Mouse (Mus musculus) right cerebral cortex, adult 2 months (tissue): ENCODE data around the gene Pank3.
"Not testable (repeated sequence)": the region's sequence is repeated elsewhere in the genome, so short reads cannot be mapped to it uniquely, and the experiment has no call there.

ENCODE experiments used
- DNase-seq, 2 experiments: peaks; one replicate each; pipeline ENCODE4 v3.0.0; 2021 to 2022; ENCODE audit warnings: low spot score in 2 of 2

The Pank3 gene

DNA sequence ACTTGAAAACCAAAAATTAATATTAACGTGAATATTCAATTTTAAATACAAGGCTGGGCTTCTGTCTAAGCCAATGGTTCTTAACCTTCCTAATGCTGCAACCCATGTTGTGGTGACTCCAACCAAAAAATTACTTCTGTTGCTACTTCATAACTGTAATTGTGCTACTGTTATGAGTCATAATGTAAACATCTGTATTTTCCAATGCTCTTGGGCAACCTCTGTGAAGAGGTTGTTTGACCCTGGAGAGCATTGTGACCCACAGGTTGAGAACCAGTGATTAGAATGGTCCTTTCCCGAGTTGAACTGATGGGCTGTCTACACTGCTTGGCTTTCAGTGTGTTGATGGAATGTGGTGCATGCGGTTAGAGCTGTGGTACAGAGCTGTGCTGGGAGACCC lies 7.2 kb downstream of the Pank3 start:
- no peak for DNase-seq

DNA sequence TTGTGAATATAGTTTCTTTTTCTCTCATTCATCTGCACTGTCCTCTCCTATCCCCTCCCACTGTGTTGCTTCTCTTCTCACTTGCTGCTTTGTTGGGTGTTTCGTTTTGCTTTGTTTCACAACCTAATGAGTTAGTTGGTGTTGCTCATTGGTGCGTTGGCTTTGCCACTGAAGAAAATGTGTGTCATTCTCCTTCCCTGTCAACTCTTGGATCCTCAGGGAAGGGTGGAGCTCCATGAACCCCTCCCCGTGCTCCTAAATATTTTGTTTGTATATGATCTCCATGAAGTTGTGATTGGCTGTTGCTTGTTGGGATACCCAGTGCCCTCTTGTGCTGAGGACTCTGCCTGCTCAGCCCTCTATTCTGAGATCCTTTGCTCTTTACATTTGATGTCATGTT lies 11.1 kb downstream of the Pank3 start:
- DNase-seq, result no peak

DNA sequence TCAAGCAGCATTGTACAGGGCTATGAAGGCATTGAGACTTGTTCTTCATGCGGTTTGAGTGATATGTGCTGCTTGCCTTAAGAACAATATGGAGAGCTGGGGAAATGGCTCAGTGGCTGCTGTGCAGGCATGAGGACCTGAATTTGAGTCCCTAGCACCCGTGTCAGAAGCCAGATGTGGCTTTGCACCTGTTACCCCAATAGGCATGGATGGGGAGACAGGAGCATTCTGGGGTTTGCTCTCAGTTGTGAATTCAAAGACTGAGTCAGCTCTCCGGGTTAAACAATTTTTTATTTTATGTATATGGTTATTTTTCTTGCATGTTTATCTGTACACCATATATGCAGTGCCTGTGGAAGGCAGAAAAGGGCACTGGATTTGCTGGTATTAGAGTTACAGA lies 13.2 kb downstream of the Pank3 start:
- DNase-seq, result no peak

DNA sequence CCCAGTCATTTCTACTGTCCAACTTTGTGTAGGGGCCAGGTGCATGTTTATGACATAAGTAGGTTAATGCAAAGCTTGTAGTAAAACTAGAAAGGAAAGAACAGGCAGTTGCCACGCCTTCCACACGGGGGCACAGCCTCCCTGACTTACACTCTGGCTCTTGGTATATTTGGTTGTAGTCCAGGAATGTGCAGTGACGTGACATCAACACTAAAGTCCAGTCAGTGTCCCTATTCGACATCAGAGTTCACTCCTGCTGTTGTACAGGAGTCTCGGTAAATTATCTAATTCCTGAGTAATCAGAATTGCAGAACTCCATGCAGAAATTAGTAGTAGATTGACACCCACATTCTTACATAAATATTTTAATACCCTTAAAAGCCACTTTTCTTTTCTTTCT lies 13.8 kb downstream of the Pank3 start:
- no peak for DNase-seq

DNA sequence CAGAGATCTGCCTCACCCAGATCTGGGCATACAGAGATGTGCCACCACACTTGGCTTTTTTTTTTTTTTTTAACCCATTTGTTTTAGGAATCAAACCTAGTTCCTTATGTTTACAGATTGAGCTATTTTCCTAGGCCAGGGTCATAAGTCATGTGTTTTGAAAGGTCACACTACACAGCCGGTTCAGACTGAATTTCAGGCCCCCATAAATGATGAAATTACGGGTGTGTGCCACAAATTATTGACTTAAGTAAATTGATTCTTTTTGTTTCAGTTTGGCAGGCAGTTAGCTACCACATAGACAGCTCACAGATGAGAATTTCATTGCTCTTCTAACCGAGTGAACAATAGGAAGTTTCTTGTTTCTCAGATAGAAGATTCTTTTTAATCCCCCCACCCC lies 14.7 kb downstream of the Pank3 start:
- DNase-seq, result no peak

DNA sequence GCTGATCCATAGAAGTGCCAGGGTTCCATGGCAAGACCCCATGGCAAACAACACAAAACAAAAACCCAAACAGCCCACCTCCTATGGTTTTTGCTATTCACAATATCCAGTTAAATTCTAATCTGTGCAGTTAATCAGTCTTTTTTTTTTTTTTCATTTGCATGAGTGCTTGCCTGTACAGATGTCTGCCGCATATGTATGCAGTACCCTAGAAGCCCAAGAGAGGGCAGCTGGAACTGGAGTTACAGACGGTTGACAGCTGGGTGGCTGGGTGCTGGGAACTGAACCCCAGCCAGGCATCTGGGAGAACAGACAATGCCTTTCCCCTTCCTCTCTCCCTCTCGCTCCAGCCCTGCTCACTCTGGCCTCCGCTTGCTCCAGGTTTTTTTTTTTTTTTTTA lies 15.3 kb downstream of the Pank3 start:
- DNase-seq, result no peak

DNA sequence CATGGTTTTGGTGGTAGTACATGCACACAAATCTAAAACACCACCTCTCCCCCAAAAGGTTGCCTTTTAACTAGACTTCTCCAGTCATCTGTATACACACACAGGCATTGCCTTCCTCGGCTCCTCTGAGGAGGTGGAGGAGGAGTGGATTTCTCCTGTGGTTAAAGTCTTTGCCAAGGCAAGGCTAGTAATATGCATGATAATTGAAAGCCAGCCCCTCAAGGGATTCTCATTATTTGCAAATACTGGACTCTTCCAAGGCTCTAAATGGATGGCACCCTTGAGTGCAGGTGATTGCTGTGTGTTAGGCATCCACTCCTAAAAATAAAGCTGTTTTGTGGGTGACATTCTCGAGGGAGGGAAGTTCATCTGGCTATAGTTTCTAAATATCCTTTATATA lies 19.2 kb downstream of the Pank3 start:
- DNase-seq, result no peak

DNA sequence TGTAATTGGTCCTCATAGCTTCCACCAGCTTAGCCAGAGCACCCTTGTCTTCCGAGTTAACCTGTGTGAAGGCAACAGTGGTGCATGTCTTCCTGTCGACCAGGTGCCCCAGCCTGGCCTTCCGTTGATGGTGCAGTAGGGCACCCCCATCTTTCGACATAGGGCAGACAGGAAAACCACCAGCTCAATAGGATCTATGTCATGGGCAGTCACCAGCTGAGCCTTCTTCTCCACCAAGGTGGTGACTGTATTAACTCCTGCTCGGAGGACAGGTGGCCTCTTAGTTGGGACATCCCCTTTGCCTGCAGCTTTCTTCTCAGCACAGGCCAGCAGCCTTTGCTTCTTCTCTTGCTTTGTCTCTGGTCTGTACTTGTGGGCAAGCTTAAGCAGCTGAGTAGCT lies 23.5 kb downstream of the Pank3 start:
- not testable (repeated sequence) for DNase-seq

DNA sequence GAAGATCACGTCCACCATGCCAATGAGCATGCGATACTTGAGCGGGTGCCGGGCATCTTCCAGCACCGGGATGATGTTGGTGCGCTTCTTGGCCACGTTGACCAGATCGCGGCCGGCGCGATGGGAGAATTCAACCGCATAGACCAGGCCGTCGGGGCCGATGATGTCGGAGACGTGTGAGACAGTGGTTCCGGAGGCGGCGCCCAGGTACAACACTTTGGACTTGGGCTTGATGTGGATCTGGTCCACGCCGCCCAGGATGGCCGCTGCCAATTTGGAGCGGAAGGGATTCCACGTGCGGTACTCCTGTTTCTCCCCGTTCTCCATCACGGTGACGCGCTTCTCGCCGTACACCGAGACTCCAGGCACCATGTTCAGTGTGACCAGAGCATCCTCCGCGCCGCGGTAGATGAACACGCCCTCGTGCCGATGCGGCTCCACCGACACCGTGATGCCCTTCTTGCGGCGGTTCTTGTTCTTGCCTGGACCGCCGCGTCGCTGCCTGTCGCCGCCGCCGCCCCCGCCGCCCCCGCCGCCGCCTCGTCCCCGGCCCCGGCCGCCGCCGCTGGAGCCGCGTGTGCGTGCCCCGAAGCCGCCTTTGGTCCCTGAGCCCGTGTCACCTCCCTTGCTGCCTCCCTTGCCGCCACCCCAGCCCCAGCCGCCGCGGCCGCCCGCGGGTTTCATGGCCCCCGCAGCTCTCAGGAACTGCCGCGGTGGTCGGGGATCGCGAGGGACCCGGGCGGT lies 28.6 kb downstream of the Pank3 start:
- DNase-seq, result peak; percentile 44 to 58

DNA sequence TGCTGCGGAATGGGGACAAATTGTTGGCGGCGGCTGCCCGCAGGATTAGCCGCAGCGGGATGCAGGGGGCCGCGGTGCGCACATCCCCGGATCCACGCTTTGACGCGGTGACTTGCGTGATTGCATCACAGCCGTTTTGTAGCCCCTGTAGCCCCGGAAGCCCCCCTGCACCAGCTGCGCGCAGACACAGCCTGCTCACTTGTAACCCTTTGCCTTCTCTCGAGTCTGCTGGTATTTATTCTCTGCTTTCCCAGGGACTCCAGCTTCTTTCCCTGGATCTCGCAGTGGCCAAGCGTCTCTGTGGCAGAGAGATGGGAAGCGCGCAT lies 29.2 kb downstream of the Pank3 start:
- DNase-seq, result peak; percentile 82 to 83

DNA sequence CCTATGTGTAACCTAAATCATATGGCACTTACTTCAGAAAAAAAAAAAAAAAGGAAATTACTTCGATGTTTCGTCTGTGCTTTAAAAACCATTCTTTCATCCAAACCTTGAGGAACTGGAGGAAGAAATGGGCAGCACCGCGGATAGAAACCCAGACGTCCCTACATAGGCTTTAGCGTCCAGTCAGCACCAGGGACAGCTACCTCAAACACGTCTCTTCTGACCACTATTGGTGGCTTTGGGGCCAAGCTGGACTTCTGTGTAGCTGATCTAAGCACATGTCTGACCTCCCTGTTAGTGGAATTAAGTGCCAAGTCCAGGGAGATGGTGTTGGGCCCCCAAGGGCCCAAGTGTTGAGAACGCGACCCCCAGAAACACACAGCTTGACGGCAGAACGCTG lies 29.6 kb downstream of the Pank3 start, which contains the start of gene Fbll1:
Fbll1 (minus strand) TSS at position 11 of the 400 bp plus-strand sequence.
- no peak for DNase-seq

DNA sequence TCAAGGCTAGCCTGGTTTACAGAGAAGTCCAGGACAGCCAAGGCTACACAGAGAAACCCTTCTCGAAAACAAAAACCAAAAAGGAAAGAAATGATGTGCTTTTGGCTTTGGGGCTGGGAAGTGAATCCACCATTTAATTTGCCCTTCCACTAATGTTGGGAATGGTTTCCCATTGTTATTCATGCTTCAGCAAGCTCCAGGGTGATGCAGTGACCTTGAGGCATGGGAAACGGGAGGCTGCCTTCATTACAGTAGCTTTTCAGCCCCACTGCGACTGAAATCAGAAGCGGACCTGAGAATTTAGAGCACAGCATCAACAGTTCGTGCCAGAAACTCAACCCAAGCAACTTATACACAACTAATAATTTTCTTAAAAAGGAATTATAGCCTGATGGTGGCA lies 32.0 kb downstream of the Pank3 start:
- no peak for DNase-seq

DNA sequence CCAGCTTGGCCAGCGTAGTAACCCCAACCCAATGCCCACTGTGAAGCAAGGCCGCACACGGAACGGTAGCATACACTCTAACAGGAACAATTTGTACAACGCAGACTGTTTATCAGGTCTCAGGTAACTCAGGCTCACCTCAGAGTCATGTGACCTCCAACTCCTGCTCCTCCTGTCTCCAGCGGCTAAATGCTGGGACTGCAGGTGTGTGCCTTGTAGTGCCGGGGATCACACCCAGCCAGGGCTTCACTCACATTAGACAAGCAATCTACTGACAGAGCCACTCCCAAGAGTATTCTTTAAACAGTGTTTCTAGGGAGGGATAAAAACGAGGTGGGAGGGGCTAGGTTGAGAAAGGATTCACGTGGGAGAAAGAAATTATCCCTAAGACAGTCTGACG lies 42.2 kb downstream of the Pank3 start:
- no peak for DNase-seq

DNA sequence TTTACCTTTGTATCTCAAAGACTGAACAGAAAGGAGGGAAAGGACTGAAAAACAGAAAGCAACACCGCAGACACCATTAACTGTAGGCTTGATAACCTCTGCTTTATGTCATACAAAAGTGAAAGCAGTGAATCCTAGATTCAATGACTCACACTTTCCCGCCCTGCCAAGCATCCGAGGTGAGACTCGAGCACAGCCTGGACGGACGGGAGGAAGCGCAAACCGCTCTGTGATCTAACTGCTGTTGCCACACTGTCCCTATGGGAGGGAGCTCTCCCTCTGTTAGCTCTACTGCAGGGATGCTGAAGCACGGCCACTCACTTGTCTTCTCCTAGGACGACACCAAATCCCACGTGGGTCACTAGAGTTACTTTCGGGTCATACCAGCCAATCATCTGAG lies 47.0 kb downstream of the Pank3 start:
- no peak for DNase-seq

DNA sequence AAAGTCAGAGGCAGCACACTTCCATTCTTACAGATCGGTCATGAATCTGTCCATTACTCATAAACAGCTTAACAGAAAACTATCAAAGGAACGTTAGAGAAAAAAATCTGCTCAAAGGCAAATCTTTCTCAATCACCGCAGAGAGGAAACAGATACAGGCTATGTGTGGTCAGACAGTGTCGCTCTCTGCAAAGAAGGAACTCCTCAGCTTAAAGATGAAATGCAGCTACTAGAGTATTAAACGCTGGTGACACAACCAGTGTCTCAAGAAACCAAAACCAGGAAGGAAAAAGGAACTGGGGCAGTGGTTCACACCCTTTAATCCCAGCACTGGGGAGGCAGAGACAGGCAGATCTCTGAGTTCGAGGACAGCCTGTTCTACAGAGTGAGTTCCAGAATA lies 58.4 kb downstream of the Pank3 start:
- no peak for DNase-seq

DNA sequence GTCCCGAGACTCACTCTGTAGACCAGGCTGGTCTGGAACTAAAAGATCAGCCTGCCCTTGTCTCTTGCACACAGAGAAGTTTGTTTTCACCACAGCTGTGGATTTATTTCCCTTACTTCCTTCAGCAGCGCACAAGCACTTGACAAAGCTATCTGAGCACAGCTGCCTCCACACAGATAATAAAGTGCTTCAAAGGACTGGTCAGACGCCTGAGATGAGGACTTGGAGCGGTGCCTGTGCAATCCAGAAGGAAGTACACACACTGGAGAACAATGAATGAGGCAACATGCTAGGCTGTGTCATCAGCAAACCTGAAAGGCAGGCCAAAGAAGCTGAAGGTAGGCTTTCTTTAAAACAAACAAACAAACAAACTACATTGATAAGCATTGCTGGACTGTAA lies 62.9 kb downstream of the Pank3 start:
- no peak for DNase-seq

DNA sequence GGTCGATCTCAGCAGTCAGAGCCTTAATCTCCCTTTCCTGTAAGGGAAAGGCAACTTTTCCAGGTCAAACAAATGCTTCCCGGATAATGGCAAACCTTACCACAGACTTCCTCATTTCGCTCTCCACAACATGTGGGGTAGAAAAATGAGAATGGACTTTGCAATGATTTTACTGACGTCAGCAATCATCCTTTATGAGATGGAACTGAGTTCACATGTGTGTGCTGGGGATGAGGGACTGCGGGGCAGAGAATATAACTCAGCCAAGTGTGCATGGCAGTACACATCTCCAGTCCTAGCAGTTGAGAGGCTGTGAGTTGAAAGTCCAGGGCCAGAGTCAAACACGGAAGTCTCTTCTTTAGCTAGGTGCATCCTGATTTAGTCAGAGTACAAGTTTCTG lies 64.0 kb downstream of the Pank3 start:
- DNase-seq, result no peak

DNA sequence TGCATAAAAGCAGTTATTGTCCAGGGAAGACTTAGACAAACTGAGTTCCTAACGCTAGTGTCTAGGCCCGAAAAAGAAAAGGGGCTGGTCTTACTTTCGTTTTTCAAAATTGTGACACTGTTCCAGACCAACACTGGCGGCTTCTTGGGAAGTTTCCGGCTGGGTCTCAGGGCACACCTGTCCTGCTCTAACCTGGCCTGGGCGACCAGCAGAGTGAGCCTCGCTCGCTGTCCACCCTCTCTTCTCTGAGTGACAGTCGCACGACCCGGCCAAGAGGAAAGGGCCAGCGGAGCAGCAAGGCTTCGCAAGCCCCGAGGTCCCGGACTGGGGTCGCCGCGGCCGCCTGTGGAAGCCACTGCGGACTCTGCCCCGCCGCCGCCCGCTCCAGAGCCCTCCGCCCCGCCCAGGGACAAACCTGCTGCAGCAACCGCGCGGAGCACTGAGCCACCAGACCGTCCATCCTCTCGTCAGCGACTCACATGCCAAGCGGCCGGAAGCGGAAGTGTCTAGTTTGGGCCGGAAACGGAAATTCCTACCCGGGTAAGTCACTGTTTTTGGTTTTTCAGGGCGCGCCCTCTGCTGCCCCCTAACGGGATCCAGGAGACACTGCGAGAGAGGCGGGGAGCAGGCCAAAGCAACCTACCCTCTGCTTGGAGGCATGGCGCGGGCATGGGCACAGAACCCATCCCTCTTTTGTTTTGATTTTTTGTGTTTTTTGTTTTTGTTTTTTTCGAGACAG lies 64.9 kb downstream of the Pank3 start, which contains the start of gene Rars:
Rars (minus strand) TSS at position 485 of the 739 bp plus-strand sequence.
- DNase-seq, result peak; percentile 95 to 97

DNA sequence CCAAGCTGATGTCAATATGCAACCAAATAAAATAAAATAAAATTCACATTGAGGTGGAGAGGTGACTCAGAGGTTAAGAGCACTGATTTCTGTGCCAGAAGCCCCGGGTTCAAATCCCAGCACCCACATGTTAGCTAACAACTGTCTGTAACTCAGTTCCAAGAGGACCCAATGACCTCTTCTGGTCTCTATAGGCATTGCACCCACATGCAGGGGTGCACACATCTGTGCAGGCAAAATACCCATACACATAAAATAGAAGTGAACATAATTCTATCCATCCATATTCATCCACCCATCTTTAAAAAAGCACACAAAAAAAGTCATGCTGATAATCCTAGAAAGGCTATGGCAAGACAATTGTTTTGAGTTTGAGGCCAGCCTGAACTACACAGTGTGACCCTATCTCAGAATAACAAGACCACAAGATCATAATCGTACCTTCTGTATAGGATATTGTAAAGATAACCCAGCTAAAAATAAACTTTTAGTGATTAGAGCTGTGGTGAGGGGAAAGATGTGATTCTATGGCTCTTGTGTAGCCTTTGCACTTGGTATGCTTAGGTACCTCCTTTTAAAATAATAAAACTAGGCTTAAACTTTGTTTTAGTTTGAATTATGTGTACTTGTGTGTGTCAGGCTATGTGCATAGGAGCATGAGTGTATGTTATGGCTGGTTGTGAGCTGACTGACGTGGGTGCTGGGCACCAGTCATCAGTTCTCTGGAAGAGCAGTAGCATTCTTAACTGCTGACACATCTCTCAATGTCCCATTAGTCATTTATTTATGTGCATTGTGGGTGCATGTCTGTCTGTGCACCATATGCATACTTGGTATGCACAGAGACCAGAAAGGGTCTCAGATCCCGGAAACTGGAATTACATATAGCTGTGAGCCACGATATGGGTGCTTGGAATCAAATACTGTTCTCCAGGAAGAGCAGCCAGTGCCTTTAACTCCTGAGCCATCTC lies 68.2 kb downstream of the Pank3 start:
- DNase-seq, result no peak

DNA sequence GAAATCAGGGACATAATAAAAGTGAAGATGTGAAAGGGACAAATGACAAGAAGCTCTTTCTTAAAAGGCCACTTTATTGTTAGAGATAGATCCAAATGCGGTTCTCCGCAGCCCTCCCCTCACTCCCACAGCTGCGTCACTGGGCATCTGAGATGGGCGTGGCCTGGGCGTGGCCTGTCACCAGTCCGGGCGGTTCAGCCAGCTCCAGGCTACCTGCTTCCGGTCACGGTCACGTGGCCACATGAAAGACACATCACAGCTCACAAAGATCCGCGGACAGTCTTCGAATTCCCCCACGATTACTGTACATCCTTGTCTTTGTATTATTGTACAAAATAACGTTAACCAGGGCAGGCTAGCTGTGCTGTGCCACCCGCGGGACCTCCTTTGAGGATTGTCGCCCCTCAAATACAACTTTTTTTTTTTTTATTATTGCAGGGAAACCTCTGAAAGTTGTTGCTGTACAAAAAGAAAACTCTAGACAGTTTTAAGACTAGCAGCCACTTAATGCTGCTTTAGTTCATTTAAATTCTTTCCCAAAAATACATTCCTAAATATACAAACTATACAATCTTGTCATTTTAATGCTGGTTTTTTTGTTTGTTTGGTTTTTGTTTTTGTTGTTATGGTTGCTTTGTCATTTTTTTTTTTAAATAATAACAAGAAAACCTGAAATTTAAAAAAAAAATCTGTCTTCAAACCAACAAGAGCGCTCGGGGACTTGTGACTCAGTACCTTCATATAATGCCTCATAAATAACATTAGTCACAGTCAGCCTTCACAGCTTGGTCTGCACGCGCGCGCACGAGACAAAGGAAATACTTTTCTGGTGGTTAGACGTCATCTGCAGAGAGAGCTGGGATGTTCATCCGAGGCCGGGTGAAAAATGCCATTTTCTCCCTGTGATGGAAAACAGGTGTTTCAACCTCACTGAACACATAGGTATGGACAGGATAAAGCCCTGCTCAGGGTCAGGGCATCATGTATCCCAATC lies 69.4 kb downstream of the Pank3 start:
- peak; percentile 65 to 75 for DNase-seq

DNA sequence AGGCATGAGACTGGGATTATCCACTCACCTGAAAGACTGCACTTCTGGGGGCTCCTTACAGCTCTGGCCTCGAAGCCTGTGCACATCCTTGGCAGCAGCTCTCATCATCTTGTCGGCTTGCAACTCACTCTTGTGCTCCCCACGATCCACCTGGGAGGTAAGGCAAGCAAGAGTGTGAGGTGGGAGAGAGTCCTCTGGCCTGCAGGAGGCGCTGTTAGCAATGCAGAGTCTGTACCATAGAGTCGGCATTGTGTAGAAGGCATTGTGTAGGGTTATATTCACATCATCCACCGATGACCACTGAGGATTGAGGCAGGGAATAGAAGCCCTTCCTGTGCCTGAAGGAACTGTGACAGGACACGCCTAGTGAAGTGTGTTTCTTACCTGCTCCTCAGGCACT lies 71.0 kb downstream of the Pank3 start:
- DNase-seq, result no peak
